In the genomic region with DNA sequence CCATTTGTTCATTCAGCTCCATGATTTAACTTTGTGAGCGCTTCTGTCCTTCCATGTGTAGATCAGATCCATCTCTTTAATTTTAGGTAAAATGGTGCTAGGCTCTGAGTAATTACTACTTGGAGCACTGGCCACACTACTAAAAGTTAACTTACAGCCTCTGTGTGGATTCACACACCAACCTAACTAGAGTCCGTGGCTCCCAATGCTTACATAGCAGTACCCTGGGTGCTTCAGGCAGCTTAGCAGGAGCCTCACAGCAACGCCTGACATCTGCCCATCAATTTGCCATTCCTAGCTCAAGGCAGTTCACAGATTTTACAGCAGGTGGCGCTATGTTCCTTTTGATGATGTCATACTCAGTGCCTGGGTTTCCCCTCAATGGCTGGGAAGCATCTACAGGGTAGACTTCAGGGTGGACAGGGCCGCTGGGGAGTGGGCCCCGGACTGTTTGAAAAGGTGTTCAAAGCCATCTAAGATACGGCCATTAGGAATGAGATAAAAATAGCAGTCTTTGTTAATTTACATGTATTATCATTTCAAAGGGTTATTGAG, we compare ENCODE assay signal across 8 mouse cellular contexts.
DNase-seq lines count a peak whose midpoint lies in the region; ATAC-seq and TF ChIP-seq lines count a peak whose summit lies in the region.

No protein-coding gene starts in this region.

- DNase-seq in 416B (ENCODE audit: low read depth) (peak; percentile 53), G1E (ENCODE audit: low spot score) (peak; percentile 18)
- peak; percentile 70 to 80 for DNase-seq in cerebellum, postnatal 10 days
- peak; percentile 60 to 66 for DNase-seq in frontal cortex, postnatal 36 days (ENCODE audit: low spot score in 2 of 2)
- peak; percentile 44 for DNase-seq in kidney, postnatal 14 days
- DNase-seq in lung, postnatal 0 days (ENCODE audit: low spot score) = peak; percentile 33
- DNase-seq in right cerebral cortex, postnatal 14 days = peak; percentile 59
- no peak for DNase-seq in thymus, postnatal 36 days

- H3K36me3 ChIP-seq in G1E (replicated peaks) = no peaks in the 10 kb centered on the region
- no peaks in the 10 kb centered on the region for H3K36me3 ChIP-seq in lung, postnatal 0 days (ENCODE audit: insufficient read depth, low read length)

- no peak overlapping the region for H3K4me2 ChIP-seq in lung, postnatal 0 days (replicated peaks; ENCODE audit: low read depth, low read length)

- no peaks in the 10 kb centered on the region for H3K9me3 ChIP-seq in G1E (replicated peaks)
- no peaks in the 10 kb centered on the region for H3K9me3 ChIP-seq in lung, postnatal 0 days (ENCODE audit: low read length)

- no peaks in the 10 kb centered on the region; the same call in 1 of the 2 replicates for H3K4me1 ChIP-seq in G1E (ENCODE audit: insufficient read depth, low read depth, low read length)
- H3K4me1 ChIP-seq in lung, postnatal 0 days (ENCODE audit: insufficient read depth, low read depth, low read length) = no peaks in the 10 kb centered on the region

- 42% methylated on average over 7 of the region's 7 CpGs for WGBS in lung, postnatal 0 days

- peaks cover 8% of the 10 kb centered on the region; the same call in 1 of the 2 replicates for H3K27me3 ChIP-seq in G1E (ENCODE audit: insufficient read depth, low read length)
- no peaks in the 10 kb centered on the region for H3K27me3 ChIP-seq in lung, postnatal 0 days (replicated peaks; ENCODE audit: insufficient read depth, low read length)

- no peak overlapping the region for H3K9ac ChIP-seq in lung, postnatal 0 days (replicated peaks; ENCODE audit: low read depth)

- H3K27ac ChIP-seq in lung, postnatal 0 days (ENCODE audit: low read length) = no peak overlapping the region

- H3K4me3 ChIP-seq in G1E (ENCODE audit: low read depth, low read length) = no peak overlapping the region
- no peak overlapping the region for H3K4me3 ChIP-seq in lung, postnatal 0 days (ENCODE audit: low read depth, low read length)

- TF ChIP-seq CTCF in G1E (IDR thresholded peaks at IDR 0.05; ENCODE audit: low read depth, low read length) = peak; percentile 79
- peak; percentile 87 for TF ChIP-seq CTCF in lung, postnatal 0 days (IDR thresholded peaks at IDR 0.05)

- TF ChIP-seq EP300 in lung, postnatal 0 days (IDR thresholded peaks at IDR 0.05) = no peak

- peak; percentile 22; the same call in 1 of the 2 replicates for ATAC-seq in G1E (ENCODE audit: extremely low read depth, insufficient number of reproducible peaks, low FRiP score, poor library complexity, severe bottlenecking)
- ATAC-seq in lung, postnatal 0 days = peak; percentile 33; the same call in 1 of the 2 replicates

Comparison
In these comparisons a context has a peak if more than half of its experiments do, and no peak if none do; other contexts are left out.
1. DNase-seq: peak in 416B (single experiment), G1E (single experiment), cerebellum, postnatal 10 days (2 of 2), frontal cortex, postnatal 36 days (2 of 2), kidney, postnatal 14 days (single experiment), lung, postnatal 0 days (single experiment) and right cerebral cortex, postnatal 14 days (single experiment); none in thymus, postnatal 36 days (0 of 2).